Mouse (Mus musculus): ENCODE measurements at regions not wholly inside any gene's neighbourhood (a gene's known extent, or its start where the extent isn't known, plus 50 kb on each side); places are given as distances from the start of the nearest gene placed in this dataset.

GRCm38 (mm10) chr4:124434059-124435039 is 176.3 kb downstream of the 3100002H09Rik start:
- no peak for TF ChIP-seq POLR2A (IDR thresholded peaks at IDR 0.05; ENCODE audit: insufficient read depth, low read depth, low read length)
- TF ChIP-seq CTCF (IDR thresholded peaks at IDR 0.05; ENCODE audit: insufficient read depth, low read depth, low read length), result no peak

Data from olfactory bulb, adult 2 months (tissue).